Mouse (Mus musculus) kidney, embryonic 16.5 days (tissue): ENCODE measurements at regions not wholly inside any gene's neighbourhood (a gene's known extent, or its start where the extent isn't known, plus 50 kb on each side); places are given as distances from the start of the nearest gene placed in this dataset.

Experiments used
- ATAC-seq: fragments of 200-750 bp; cut with Nextera tagmentation; 2 replicates; pipeline ENCODE4 v1.8.0; 2017; ENCODE audit warnings: moderate TSS enrichment; ENCODE audit not compliant: low FRiP score, low TSS enrichment
- H3K27ac ChIP-seq: fragments of 300-500 bp; sonication (generic); 2 replicates; pipeline ENCODE4 v1.5.1; 2014; ENCODE audit warnings: low read length
- H3K27me3 ChIP-seq: fragments of 300-500 bp; sonication (generic); 2 replicates; pipeline ENCODE4 v1.6.1; 2014; ENCODE audit warnings: low read length, control low read depth, mixed read lengths; ENCODE audit not compliant: insufficient read depth
- H3K36me3 ChIP-seq: fragments of 300-500 bp; sonication (generic); 2 replicates; pipeline ENCODE4 v1.6.1; 2014; ENCODE audit warnings: low read length, control low read depth, mixed read lengths; ENCODE audit not compliant: insufficient read depth
- H3K4me1 ChIP-seq: fragments of 300-500 bp; sonication (generic); 2 replicates; pipeline ENCODE4 v1.6.1; 2014; ENCODE audit warnings: low read length, control low read depth, mixed read lengths; ENCODE audit not compliant: insufficient read depth
- H3K4me2 ChIP-seq: fragments of 300-500 bp; sonication (generic); replicated peaks from 2 replicates; pipeline ENCODE4 v1.6.1; 2014; ENCODE audit warnings: low read depth, low read length
- H3K4me3 ChIP-seq: fragments of 300-500 bp; sonication (generic); 2 replicates; pipeline ENCODE4 v1.5.1; 2014; ENCODE audit warnings: mild to moderate bottlenecking, low read length
- H3K9ac ChIP-seq: fragments of 300-500 bp; sonication (generic); replicated peaks from 2 replicates; pipeline ENCODE4 v1.6.1; 2014; ENCODE audit warnings: low read length
- H3K9me3 ChIP-seq: fragments of 300-500 bp; sonication (generic); 2 replicates; pipeline ENCODE4 v1.6.1; 2016; ENCODE audit warnings: low read length, control low read depth
- WGBS: fragments of 180-500 bp; shearing (Covaris S2); extraction: QIAGEN DNeasy Blood & Tissue Kit; methylation state at CpG from one replicate; pipeline ENCODE4 v1.1.7; 2014; 5-methylcytosine and 5-hydroxymethylcytosine counted together

DNA sequence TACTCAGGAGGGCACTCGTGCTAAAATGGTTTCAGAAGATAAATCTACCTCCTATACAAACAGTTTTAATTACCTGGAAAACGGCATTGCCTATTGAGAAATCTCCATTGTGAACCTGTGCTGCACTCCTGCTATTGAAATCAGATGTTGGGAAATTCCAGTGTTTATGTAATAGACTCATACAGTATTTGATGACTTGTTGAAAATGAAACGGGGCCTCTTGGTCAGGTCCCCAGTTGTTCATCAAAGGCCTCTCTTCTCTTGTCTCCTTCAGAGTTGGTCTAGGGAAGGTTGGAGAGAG, 246.8 kb upstream of the Meis1 start:
- H3K9ac ChIP-seq: no peak overlapping the region
- H3K4me2 ChIP-seq: no peak overlapping the region
- no peaks in the 10 kb centered on the region for H3K36me3 ChIP-seq
- no peak overlapping the region for H3K4me3 ChIP-seq
- no peaks in the 10 kb centered on the region for H3K4me1 ChIP-seq
- no peak overlapping the region for H3K27ac ChIP-seq
- H3K9me3 ChIP-seq: no peaks in the 10 kb centered on the region
- 46% methylated on average over 3 of the region's 3 CpGs for WGBS
- no peak for ATAC-seq
- H3K27me3 ChIP-seq: no peaks in the 10 kb centered on the region

DNA sequence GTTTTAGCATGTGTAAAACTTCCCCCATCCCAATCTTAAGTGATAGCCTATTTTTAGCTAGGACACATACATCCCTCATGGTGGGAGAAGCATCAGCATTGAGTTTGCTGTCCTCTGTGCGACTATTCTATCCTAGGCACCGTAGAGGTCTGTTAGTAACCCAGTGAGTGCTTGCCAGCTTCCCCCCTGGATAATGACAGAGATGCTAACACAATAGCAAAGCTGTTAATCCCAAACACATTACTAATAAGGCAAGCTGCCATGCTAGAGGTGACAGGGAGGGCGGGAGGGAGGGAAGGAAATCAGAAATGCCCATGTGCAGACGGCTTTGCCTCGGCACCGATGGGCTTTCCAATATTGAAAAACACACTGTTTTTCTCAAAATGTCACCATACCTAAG, 272.2 kb upstream of the Meis1 start:
- WGBS: 85% methylated on average over 6 of the region's 6 CpGs
- Histone ChIP-seq H3K4me1 (no peaks in the 10 kb centered on the region), H3K4me3 (no peak overlapping the region), H3K27me3 (no peaks in the 10 kb centered on the region), H3K4me2 (no peak overlapping the region), H3K9ac (no peak overlapping the region), H3K27ac (no peak overlapping the region), H3K9me3 (0 out of 2 replicates have a peak, but pooled peaks cover 2% of the 10 kb centered on the region), H3K36me3 (no peaks in the 10 kb centered on the region)
- ATAC-seq: no peak

DNA sequence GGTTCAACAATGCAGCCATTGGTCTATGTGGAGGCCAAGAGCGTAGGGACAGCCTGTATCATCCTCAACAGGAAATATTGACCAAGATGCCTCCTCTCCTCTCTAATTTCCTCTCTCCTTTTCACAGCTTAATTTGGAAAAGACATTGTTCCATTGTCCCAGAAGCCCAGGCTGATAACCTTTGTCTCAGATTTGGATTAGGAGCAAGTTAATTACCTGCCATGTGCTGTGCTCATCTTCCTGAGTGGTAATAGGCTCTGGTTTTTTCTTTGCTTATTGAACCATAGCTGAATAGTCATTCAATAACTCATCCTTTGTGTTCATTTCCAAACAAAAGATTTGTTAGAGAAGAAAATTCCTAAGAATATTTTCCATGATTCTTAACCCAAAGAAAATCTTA, 280.6 kb upstream of the Meis1 start:
- Histone ChIP-seq H3K36me3 (no peaks in the 10 kb centered on the region), H3K9me3 (no peaks in the 10 kb centered on the region), H3K9ac (no peak overlapping the region), H3K4me1 (peaks cover 3% of the 10 kb centered on the region; the same call in 1 of the 2 replicates), H3K4me2 (no peak overlapping the region), H3K4me3 (no peak overlapping the region), H3K27me3 (no peaks in the 10 kb centered on the region), H3K27ac (no peak overlapping the region)
- no peak for ATAC-seq
- WGBS: 86% methylated on average over 1 of the region's 1 CpGs

DNA sequence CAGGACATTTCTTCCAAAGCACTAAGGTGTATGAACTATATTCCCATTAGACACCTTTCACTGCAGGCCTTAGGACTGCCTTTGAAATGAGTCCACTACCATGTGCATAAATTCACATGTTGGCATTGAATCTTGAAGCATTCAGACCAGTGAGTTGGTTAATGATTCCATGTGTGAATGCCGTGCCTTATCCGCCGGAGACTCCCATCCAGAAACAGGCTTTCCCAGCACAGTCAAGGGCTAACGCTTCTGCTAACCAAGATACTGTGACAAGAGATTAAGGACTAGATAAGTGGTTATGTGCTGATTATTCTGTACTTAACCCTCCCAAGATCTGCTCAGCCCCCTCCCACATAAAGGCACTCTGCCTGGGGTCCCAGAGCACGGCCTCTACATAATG, 287.9 kb upstream of the Meis1 start:
- H3K4me2 ChIP-seq: no peak overlapping the region
- H3K36me3 ChIP-seq: no peaks in the 10 kb centered on the region
- H3K4me3 ChIP-seq: no peak overlapping the region
- H3K9me3 ChIP-seq: no peaks in the 10 kb centered on the region
- H3K9ac ChIP-seq: no peak overlapping the region
- H3K27me3 ChIP-seq: no peaks in the 10 kb centered on the region
- no peak overlapping the region for H3K27ac ChIP-seq
- peaks cover 3% of the 10 kb centered on the region; the same call in 1 of the 2 replicates for H3K4me1 ChIP-seq
- ATAC-seq: peak; percentile 46; the same call in 1 of the 2 replicates
- 74% methylated on average over 5 of the region's 5 CpGs for WGBS

DNA sequence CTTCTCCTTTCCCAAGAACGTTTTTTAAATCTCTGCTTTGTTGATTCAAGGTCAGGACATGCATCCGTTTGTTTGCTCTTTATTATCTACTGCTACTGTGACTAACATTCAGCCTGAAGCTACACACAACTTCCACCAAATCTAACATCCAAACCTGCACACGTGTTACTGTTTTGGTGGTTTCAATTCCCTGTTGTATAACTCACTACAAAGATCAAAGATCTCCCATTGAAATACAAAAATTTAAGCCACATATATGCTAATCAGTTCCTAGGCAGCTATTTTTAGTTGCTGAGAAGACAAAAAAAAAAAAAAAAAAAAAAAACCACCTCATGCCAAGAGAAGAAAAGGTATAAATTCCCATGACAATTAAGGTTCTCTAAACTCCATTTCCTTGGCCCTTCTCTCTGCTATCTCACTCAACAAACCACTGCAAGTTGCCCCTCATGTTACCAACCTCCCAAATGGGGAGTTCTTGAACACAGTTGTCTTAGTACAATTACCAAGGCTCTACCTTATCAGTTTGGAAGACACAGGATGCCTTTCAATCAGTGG, 312.0 kb upstream of the Meis1 start:
- no peak for ATAC-seq
- WGBS: 58% methylated on average over 2 of the region's 3 CpGs
- Histone ChIP-seq H3K27me3 (no peaks in the 10 kb centered on the region), H3K4me3 (no peak overlapping the region), H3K9me3 (0 out of 2 replicates have a peak, but pooled peaks cover 4% of the 10 kb centered on the region), H3K4me2 (no peak overlapping the region), H3K9ac (no peak overlapping the region), H3K4me1 (no peaks in the 10 kb centered on the region), H3K27ac (no peak overlapping the region), H3K36me3 (no peaks in the 10 kb centered on the region)

DNA sequence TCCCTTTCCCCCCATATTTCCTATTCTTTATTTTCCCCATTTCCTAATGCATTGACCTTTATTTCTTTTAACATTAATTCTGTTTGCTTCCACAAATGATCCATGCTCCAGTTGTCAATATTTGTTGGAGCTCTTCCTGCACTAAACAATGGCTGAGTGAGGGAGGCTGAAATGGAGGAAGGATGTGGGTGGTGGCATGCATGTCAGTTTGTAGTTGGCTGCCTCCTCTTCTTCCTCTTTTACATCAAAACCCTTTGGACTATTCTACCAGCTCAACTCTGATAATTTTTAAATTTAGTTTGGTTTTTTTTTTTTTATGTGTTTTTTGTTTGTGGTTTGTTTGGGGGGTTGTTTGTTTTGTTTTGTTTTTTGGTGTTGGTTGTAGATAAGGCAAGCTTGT, 313.5 kb upstream of the Meis1 start:
- H3K4me2 ChIP-seq: no peak overlapping the region
- no peak for ATAC-seq
- no peaks in the 10 kb centered on the region for H3K27me3 ChIP-seq
- no peaks in the 10 kb centered on the region for H3K36me3 ChIP-seq
- no peak overlapping the region for H3K27ac ChIP-seq
- H3K4me1 ChIP-seq: no peaks in the 10 kb centered on the region
- H3K4me3 ChIP-seq: no peak overlapping the region
- H3K9me3 ChIP-seq: 0 out of 2 replicates have a peak, but pooled peaks cover 4% of the 10 kb centered on the region
- H3K9ac ChIP-seq: no peak overlapping the region

DNA sequence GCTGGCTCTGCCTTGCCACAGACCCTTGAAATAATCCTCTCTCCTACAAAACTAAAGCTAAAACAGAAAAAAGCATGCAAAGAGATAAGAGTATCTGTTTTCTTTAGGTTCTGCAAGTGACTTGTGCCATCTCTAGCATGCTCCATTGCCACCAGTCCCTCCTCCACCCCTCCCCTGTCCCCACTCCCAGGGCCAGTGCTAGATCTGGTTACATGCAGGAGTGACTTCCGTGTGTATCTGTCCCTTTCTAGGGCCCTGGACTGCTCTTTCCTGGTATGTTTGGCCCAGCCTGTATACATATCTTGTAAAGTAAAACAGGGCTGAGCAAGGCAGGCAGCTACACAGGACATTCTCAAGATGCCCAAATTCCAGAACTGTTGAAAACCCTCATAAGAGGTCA, 313.9 kb upstream of the Meis1 start:
- Histone ChIP-seq H3K27me3 (no peaks in the 10 kb centered on the region), H3K4me3 (no peak overlapping the region), H3K4me2 (no peak overlapping the region), H3K9ac (no peak overlapping the region), H3K27ac (0 out of 2 replicates have a peak overlapping the region, but pooled peaks have one; percentile 6), H3K9me3 (0 out of 2 replicates have a peak, but pooled peaks cover 4% of the 10 kb centered on the region), H3K36me3 (no peaks in the 10 kb centered on the region), H3K4me1 (no peaks in the 10 kb centered on the region)
- WGBS: 12% methylated on average over 1 of the region's 1 CpGs
- peak; percentile 75; the same call in 1 of the 2 replicates for ATAC-seq

DNA sequence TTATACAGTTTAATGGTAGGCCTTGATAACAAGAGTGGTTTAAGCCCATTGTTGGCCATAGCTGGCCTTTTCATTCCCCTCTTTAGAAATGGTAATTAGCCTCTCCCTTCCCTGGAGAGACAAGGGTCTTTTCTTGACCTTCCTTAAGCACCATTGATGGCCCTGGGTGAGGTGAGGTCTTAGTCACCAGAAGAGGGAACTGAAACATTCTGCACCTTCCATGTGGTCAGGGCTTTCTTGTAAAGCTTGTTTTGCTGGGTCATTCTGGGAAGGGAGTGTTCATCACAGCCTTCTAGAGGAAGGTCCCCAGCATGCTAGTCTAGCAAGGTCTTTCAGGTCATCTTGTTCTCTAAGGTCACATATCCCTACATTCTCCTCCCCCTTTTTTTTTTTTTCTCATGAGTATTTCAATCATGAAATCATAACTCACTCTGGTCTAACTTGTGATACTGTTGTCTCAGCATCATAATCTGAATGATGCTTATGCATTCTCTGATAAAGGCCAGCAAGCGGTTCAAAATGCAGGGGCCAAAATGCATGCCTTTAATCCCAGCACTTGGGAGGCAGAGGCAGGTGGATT, 315.2 kb upstream of the Meis1 start:
- Histone ChIP-seq H3K9me3 (0 out of 2 replicates have a peak, but pooled peaks cover 4% of the 10 kb centered on the region), H3K36me3 (no peaks in the 10 kb centered on the region), H3K27ac (no peak overlapping the region), H3K9ac (no peak overlapping the region), H3K4me1 (no peaks in the 10 kb centered on the region), H3K4me3 (no peak overlapping the region), H3K27me3 (no peaks in the 10 kb centered on the region), H3K4me2 (no peak overlapping the region)
- ATAC-seq: no peak
- WGBS: 97% methylated on average over 1 of the region's 1 CpGs

DNA sequence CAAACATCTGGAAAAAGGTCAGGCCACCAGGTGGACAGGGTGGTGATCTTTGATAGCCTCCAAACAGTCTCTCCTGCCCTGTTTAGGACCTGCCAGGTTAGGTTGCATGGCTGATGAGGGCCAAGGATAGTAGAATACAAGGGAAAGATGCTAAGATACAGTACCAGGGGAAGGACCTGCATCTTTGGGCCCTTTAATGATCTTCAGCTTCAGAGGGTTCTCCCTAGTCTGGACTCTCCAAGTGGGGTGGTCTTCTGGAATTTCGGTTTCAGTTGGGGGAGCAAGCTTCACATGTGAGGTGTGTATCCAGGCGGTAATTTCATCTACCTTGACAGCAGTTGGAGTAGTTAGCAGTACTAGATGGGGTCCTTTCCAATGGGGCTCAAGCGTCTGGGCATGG, 316.6 kb upstream of the Meis1 start:
- H3K27ac ChIP-seq: no peak overlapping the region
- 92% methylated on average over 3 of the region's 3 CpGs for WGBS

DNA sequence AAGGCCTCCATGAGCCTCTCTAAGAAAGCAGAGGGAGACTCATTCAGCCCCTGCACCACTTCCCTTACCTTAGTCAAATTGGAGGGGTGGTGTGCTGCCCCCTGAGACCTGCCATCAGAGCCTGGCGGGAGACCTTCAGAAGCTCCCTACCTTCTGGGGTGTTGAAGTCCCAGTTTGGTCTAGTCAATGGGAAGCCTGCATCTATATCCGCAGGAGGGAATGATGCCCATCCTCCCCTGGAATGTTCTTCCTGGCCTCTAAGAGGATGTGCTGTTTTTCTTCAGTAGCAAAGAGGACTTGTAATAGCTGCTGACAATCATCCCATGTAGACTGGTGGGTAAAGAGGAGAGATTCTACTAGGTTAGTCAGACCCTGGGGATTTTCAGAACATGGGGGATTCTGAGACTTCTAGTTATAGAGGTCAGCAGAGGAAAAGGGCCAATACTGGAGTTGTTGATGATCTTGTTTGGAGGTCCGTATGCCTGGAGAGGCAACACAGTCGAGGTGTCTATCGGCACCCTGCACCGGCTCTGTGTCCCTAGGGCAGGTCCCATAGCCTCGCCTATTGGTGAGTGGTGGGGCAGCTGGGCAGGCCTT, 321.0 kb upstream of the Meis1 start:
- no peak overlapping the region for H3K4me2 ChIP-seq
- no peak overlapping the region for H3K4me3 ChIP-seq
- no peaks in the 10 kb centered on the region for H3K4me1 ChIP-seq
- H3K27me3 ChIP-seq: no peaks in the 10 kb centered on the region
- no peak overlapping the region for H3K27ac ChIP-seq
- 90% methylated on average over 7 of the region's 7 CpGs for WGBS
- no peak overlapping the region for H3K9ac ChIP-seq
- no peak for ATAC-seq
- H3K9me3 ChIP-seq: no peaks in the 10 kb centered on the region
- no peaks in the 10 kb centered on the region for H3K36me3 ChIP-seq

More for the DNA sequence above, 316.6 kb upstream of the Meis1 start:
- H3K4me2 ChIP-seq: no peak overlapping the region
- no peaks in the 10 kb centered on the region for H3K27me3 ChIP-seq
- no peak for ATAC-seq
- no peak overlapping the region for H3K9ac ChIP-seq
- H3K4me1 ChIP-seq: no peaks in the 10 kb centered on the region
- H3K36me3 ChIP-seq: no peaks in the 10 kb centered on the region
- 0 out of 2 replicates have a peak, but pooled peaks cover 4% of the 10 kb centered on the region for H3K9me3 ChIP-seq
- H3K4me3 ChIP-seq: no peak overlapping the region
